Mouse (Mus musculus): ENCODE data around the gene Hk2. TPM values are rescaled to one million over a fixed set of nuclear protein-coding genes. Genes with fewer than 3 reads are reported as not detected.

The Hk2 gene
- polyA plus RNA-seq, 2 experiments, result 3.2 to 5.6 TPM

DNA sequence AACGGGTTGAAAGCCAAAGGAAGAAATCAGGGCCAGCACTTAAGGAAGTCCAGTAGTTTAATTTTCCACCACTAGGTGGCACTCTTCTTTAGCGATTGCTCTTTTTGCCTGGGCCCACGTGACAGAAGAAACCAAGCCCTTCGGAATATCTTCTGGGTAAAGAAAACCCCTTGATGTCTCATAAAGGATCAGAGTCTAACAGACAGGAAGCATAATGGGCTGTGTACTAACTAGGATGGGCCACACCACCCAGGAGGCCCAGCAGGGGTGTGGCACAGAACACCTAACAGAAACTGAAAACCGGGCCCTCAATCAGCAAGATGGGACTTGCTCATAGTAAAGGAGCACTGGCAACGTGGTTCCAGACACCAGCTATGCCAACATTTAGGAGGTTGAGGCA lies 34.0 kb downstream of the Hk2 start:
- TF ChIP-seq EP300 (IDR thresholded peaks at IDR 0.05; ENCODE audit: low read depth), result no peak
- TF ChIP-seq CTCF (IDR thresholded peaks at IDR 0.05; ENCODE audit: low read depth), result peak; percentile 80
- ATAC-seq (ENCODE audit: insufficient read depth) (0 out of 2 replicates have a peak, but pooled peaks have one; percentile 15), DNase-seq (ENCODE audit: low read depth in 3 of 3, low spot score in 3 of 3) (peak; percentile 28 to 61 (median 48))
- Histone ChIP-seq H3K9me3 (ENCODE audit: control insufficient read depth, low read length) (no peaks in the 10 kb centered on the region), H3K4me3 (ENCODE audit: insufficient read depth in 1 of 2, low read depth in 2 of 2, low read length in 2 of 2) (no peak overlapping the region), H3K27ac (no peak overlapping the region), H3K36me3 (replicated peaks; ENCODE audit: control insufficient read depth, insufficient read depth, low read depth) (no peaks in the 10 kb centered on the region), H3K4me2 (ENCODE audit: low read depth) (peak overlapping the region; percentile 36), H3K9ac (replicated peaks) (0 out of 2 replicates have a peak overlapping the region, but pooled peaks have one; percentile 6), H3K27me3 (ENCODE audit: control insufficient read depth, insufficient read depth, low read length) (no peaks in the 10 kb centered on the region), H3K4me1 (replicated peaks; ENCODE audit: control insufficient read depth in 2 of 2, insufficient read depth in 2 of 2, low read length in 1 of 2) (no peaks in the 10 kb centered on the region; a peak in 1 of 4 replicates)
- 20% methylated on average over 6 of the region's 6 CpGs for WGBS (ENCODE audit: insufficient replicate concordance)

GRCm38 (mm10) chr6:82737634-82738540 lies 36.4 kb downstream of the Hk2 start:
- no peak overlapping the region for H3K27ac ChIP-seq
- no peak overlapping the region for H3K9ac ChIP-seq (replicated peaks)
- WGBS (ENCODE audit: insufficient replicate concordance), result 80% methylated on average over 27 of the region's 27 CpGs
- TF ChIP-seq EP300 (IDR thresholded peaks at IDR 0.05; ENCODE audit: low read depth), result no peak
- no peak for TF ChIP-seq CTCF (IDR thresholded peaks at IDR 0.05; ENCODE audit: low read depth)
- H3K4me3 ChIP-seq (ENCODE audit: insufficient read depth in 1 of 2, low read depth in 2 of 2, low read length in 2 of 2), result no peak overlapping the region
- no peaks in the 10 kb centered on the region for H3K36me3 ChIP-seq (replicated peaks; ENCODE audit: control insufficient read depth, insufficient read depth, low read depth)
- ATAC-seq (ENCODE audit: insufficient read depth) (no peak), DNase-seq (ENCODE audit: low read depth in 3 of 3, low spot score in 3 of 3) (no peak)
- no peaks in the 10 kb centered on the region for H3K9me3 ChIP-seq (ENCODE audit: control insufficient read depth, low read length)
- no peaks in the 10 kb centered on the region; a peak in 1 of 4 replicates for H3K4me1 ChIP-seq (replicated peaks; ENCODE audit: control insufficient read depth in 2 of 2, insufficient read depth in 2 of 2, low read length in 1 of 2)
- H3K27me3 ChIP-seq (ENCODE audit: control insufficient read depth, insufficient read depth, low read length), result no peaks in the 10 kb centered on the region
- H3K4me2 ChIP-seq (ENCODE audit: low read depth), result no peak overlapping the region

- Histone ChIP-seq H3K27me3 (ENCODE audit: control insufficient read depth, insufficient read depth, low read length) (no peaks in the 10 kb centered on the region), H3K4me3 (ENCODE audit: insufficient read depth in 1 of 2, low read depth in 2 of 2, low read length in 2 of 2) (no peak overlapping the region), H3K27ac (no peak overlapping the region), H3K4me1 (replicated peaks; ENCODE audit: control insufficient read depth in 2 of 2, insufficient read depth in 2 of 2, low read length in 1 of 2) (no peaks in the 10 kb centered on the region; a peak in 1 of 4 replicates), H3K4me2 (ENCODE audit: low read depth) (no peak overlapping the region), H3K9me3 (ENCODE audit: control insufficient read depth, low read length) (no peaks in the 10 kb centered on the region), H3K9ac (replicated peaks) (no peak overlapping the region), H3K36me3 (replicated peaks; ENCODE audit: control insufficient read depth, insufficient read depth, low read depth) (no peaks in the 10 kb centered on the region)
- TF ChIP-seq CTCF (IDR thresholded peaks at IDR 0.05; ENCODE audit: low read depth) (no peak), EP300 (IDR thresholded peaks at IDR 0.05; ENCODE audit: low read depth) (no peak)
- 83% methylated on average over 25 of the region's 25 CpGs for WGBS (ENCODE audit: insufficient replicate concordance)
- no peak for DNase-seq (ENCODE audit: low read depth in 3 of 3, low spot score in 3 of 3)
- ATAC-seq (ENCODE audit: insufficient read depth), result no peak
Observed at GRCm38 (mm10) chr6:82736626-82737600, 37.3 kb downstream of the Hk2 start.

- H3K36me3 ChIP-seq (replicated peaks; ENCODE audit: control insufficient read depth, insufficient read depth, low read depth), result no peaks in the 10 kb centered on the region
- H3K4me1 ChIP-seq (replicated peaks; ENCODE audit: control insufficient read depth in 2 of 2, insufficient read depth in 2 of 2, low read length in 1 of 2), result no peaks in the 10 kb centered on the region; a peak in 1 of 4 replicates
- H3K27me3 ChIP-seq (ENCODE audit: control insufficient read depth, insufficient read depth, low read length), result no peaks in the 10 kb centered on the region
- 75% methylated on average over 7 of the region's 7 CpGs for WGBS (ENCODE audit: insufficient replicate concordance)
- H3K4me3 ChIP-seq (ENCODE audit: insufficient read depth in 1 of 2, low read depth in 2 of 2, low read length in 2 of 2), result no peak overlapping the region
- no peak overlapping the region for H3K4me2 ChIP-seq (ENCODE audit: low read depth)
- H3K9me3 ChIP-seq (ENCODE audit: control insufficient read depth, low read length), result no peaks in the 10 kb centered on the region
- no peak overlapping the region for H3K9ac ChIP-seq (replicated peaks)
- ATAC-seq (ENCODE audit: insufficient read depth) (no peak), DNase-seq (ENCODE audit: low read depth in 3 of 3, low spot score in 3 of 3) (no peak)
- H3K27ac ChIP-seq, result no peak overlapping the region
- no peak for TF ChIP-seq EP300 (IDR thresholded peaks at IDR 0.05; ENCODE audit: low read depth)
- TF ChIP-seq CTCF (IDR thresholded peaks at IDR 0.05; ENCODE audit: low read depth), result 0 out of 2 replicates have a peak, but pooled peaks have one; percentile 28
Observed at GRCm38 (mm10) chr6:82735347-82735746, 38.9 kb downstream of the Hk2 start.
